Mouse (Mus musculus) lung, embryonic 14.5 days (tissue): Measurements from ENCODE around the gene Fzd2. TPM values are rescaled to one million over a fixed set of nuclear protein-coding genes. Genes with fewer than 3 reads are reported as not detected.
A peak's percentile ranks its signal among the peaks of the same experiment; 100 is the strongest.

Experiments used
- ATAC-seq: fragments of 200-750 bp; cut with Nextera tagmentation; 2 replicates; pipeline ENCODE4 v1.8.0; 2017; ENCODE audit warnings: mild to moderate bottlenecking, moderate TSS enrichment, moderate library complexity; ENCODE audit not compliant: insufficient read depth
- DNase-seq: peaks from one replicate; pipeline ENCODE4 v3.0.0-alpha.2; 2015
- H3K27ac ChIP-seq: fragments of 300-500 bp; sonication (generic); 2 replicates; pipeline ENCODE4 v1.5.1; 2014; ENCODE audit warnings: low read depth, mild to moderate bottlenecking, moderate library complexity
- H3K27me3 ChIP-seq: fragments of 300-500 bp; sonication (generic); 2 replicates; pipeline ENCODE4 v1.6.1; 2014; ENCODE audit warnings: low read length, control low read depth; ENCODE audit not compliant: insufficient read depth
- H3K36me3 ChIP-seq: fragments of 300-500 bp; sonication (generic); 2 replicates; pipeline ENCODE4 v1.6.1; 2014; ENCODE audit warnings: control low read depth; ENCODE audit not compliant: insufficient read depth
- H3K4me1 ChIP-seq: fragments of 300-500 bp; sonication (generic); 2 replicates; pipeline ENCODE4 v1.6.1; 2014; ENCODE audit warnings: antibody characterized with exemption, control low read depth; ENCODE audit not compliant: insufficient read depth
- H3K4me2 ChIP-seq: fragments of 300-500 bp; sonication (generic); 2 replicates; pipeline ENCODE4 v1.6.1; 2014; ENCODE audit warnings: mild to moderate bottlenecking
- H3K4me3 ChIP-seq: fragments of 300-500 bp; sonication (generic); 2 replicates; pipeline ENCODE4 v1.5.1; 2014; ENCODE audit warnings: low read depth, low read length
- H3K9ac ChIP-seq: fragments of 300-500 bp; sonication (generic); 2 replicates; pipeline ENCODE4 v1.6.1; 2014
- H3K9me3 ChIP-seq: fragments of 300-500 bp; sonication (generic); 2 replicates; pipeline ENCODE4 v1.6.1; 2016; ENCODE audit warnings: low read depth, low read length, control low read depth
- CTCF ChIP-seq: IDR thresholded peaks from 2 replicates; pipeline ENCODE4 v1.5.1; 2016; ENCODE audit warnings: antibody characterized with exemption, low read depth
- WGBS: fragments of 180-500 bp; shearing (Covaris S2); extraction: QIAGEN DNeasy Blood & Tissue Kit; methylation state at CpG from one replicate; pipeline ENCODE4 v1.1.7; 2014; 5-methylcytosine and 5-hydroxymethylcytosine counted together
- polyA plus RNA-seq: library from polyadenylated mRNA; unstranded; fragments of >200 nt; fragmentation: Nextera tagmentation; extraction: Ambion mirVana; gene quantifications from 2 replicates; pipeline ENCODE4 v1.2.1, GENCODE M21; 2014

Fzd2 gene
- polyA plus RNA-seq, 1 experiment from 2014 or later, result 42.9 TPM

DNA sequence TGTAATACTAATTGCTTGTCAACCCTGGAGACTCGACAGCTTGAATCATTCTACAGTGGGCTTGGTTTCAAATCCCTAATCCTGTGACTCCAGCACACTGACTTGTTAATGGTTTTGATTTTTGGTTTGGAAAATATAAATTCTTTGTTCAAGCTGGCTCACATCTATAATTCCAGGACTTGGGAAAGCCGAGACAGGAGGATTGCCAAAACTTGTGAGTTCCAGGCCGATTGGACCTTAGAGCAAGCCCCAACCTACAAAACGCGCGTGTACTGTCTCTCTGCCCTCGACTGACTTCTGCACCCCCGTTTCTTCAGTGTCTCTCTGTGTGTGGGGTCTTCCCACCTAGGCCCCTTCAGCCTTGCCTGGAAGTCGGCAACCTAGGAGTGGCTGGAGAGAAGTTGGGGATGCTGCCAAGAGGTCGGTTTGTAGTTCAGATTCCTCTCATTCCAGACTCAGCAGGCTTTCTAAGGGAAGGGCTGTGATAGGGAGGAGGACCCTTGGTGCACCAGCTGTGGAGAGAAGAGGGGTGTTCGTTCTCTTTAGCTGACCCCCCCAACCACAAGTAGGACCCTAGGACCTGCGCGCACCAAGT, 22.1 kb upstream of the Fzd2 start:
- peak; percentile 84 for DNase-seq
- 11% methylated on average over 13 of the region's 13 CpGs for WGBS
- no peak for TF ChIP-seq CTCF
- Histone ChIP-seq H3K9me3 (no peaks in the 10 kb centered on the region), H3K27ac (peak overlapping the region; percentile 83), H3K4me1 (peaks cover 30% of the 10 kb centered on the region), H3K27me3 (no peaks in the 10 kb centered on the region), H3K4me3 (no peak overlapping the region), H3K9ac (no peak overlapping the region), H3K36me3 (no peaks in the 10 kb centered on the region), H3K4me2 (no peak overlapping the region; the same call in 1 of the 2 replicates)
- ATAC-seq, result peak; percentile 18; the same call in 1 of the 2 replicates

DNA sequence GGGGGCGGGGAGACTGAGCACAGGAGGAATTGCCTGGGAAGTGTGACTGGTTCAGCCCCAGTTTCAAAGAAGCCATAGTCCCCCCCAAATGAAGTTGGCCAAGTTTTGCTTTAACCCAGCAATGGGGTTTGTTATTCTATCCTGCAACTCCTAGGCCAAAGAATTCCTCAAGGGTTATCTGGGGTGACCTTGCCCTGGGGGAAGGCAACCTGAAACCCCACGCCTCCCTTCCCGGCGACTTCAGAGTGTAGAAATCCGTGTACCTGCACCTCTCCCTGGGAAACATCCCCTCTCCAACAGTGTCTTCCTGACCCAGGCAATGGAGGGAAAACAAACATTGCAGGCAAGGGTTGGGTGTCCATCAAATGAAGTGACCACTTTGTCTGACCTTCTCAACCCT, 21.5 kb upstream of the Fzd2 start:
- Histone ChIP-seq H3K9me3 (no peaks in the 10 kb centered on the region), H3K36me3 (no peaks in the 10 kb centered on the region), H3K4me3 (no peak overlapping the region), H3K4me1 (peaks cover 30% of the 10 kb centered on the region), H3K27ac (peak overlapping the region; percentile 83; the same call in 1 of the 2 replicates), H3K9ac (no peak overlapping the region), H3K27me3 (no peaks in the 10 kb centered on the region), H3K4me2 (no peak overlapping the region)
- DNase-seq (no peak), ATAC-seq (no peak)
- 17% methylated on average over 5 of the region's 5 CpGs for WGBS
- no peak for TF ChIP-seq CTCF

GRCm38 (mm10) chr11:102586445-102587130, 17.6 kb upstream of the Fzd2 start:
- Histone ChIP-seq H3K9ac (no peak overlapping the region), H3K27ac (no peak overlapping the region), H3K9me3 (no peaks in the 10 kb centered on the region), H3K4me3 (no peak overlapping the region), H3K36me3 (no peaks in the 10 kb centered on the region), H3K27me3 (no peaks in the 10 kb centered on the region), H3K4me2 (no peak overlapping the region), H3K4me1 (peaks cover 12% of the 10 kb centered on the region)
- ATAC-seq, result no peak
- no peak for DNase-seq
- WGBS, result 88% methylated on average over 4 of the region's 4 CpGs
- TF ChIP-seq CTCF, result peak; percentile 38

DNA sequence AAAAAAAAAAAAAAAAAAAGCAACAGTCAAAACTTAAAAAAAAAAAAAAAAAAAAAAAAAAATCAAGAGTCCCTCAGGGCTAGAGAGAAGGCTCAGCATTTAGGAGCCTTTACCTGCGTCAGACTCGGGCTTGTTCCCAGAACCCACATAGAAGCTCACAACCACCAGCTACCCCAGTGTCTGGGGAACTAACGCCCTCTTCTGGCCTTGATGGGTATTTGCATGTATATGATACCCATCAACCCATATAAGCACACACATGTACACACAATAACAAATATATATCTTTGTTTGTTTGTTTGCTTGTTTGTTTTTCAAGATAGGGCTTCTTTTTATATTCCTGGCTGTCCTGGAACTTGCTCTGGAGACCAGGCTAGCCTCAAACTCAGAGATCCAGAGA, 16.6 kb upstream of the Fzd2 start:
- Histone ChIP-seq H3K4me3 (no peak overlapping the region), H3K36me3 (no peaks in the 10 kb centered on the region), H3K9me3 (no peaks in the 10 kb centered on the region), H3K4me1 (peaks cover 4% of the 10 kb centered on the region), H3K27ac (no peak overlapping the region), H3K9ac (no peak overlapping the region), H3K27me3 (no peaks in the 10 kb centered on the region), H3K4me2 (no peak overlapping the region)
- 79% methylated on average over 3 of the region's 3 CpGs for WGBS
- ATAC-seq, result no peak
- peak; percentile 17; the same call in 1 of the 2 replicates for TF ChIP-seq CTCF
- no peak for DNase-seq

GRCm38 (mm10) chr11:102595341-102595820, 8.8 kb upstream of the Fzd2 start:
- no peak overlapping the region for H3K4me3 ChIP-seq
- H3K27ac ChIP-seq, result peak overlapping the region; percentile 61
- WGBS, result 15% methylated on average over 3 of the region's 4 CpGs
- no peaks in the 10 kb centered on the region for H3K27me3 ChIP-seq
- TF ChIP-seq CTCF, result no peak
- no peaks in the 10 kb centered on the region for H3K9me3 ChIP-seq
- DNase-seq, result peak; percentile 72
- H3K36me3 ChIP-seq, result no peaks in the 10 kb centered on the region
- no peaks in the 10 kb centered on the region for H3K4me1 ChIP-seq
- peak overlapping the region; percentile 13 for H3K4me2 ChIP-seq
- peak; percentile 85 for ATAC-seq
- H3K9ac ChIP-seq, result no peak overlapping the region

DNA sequence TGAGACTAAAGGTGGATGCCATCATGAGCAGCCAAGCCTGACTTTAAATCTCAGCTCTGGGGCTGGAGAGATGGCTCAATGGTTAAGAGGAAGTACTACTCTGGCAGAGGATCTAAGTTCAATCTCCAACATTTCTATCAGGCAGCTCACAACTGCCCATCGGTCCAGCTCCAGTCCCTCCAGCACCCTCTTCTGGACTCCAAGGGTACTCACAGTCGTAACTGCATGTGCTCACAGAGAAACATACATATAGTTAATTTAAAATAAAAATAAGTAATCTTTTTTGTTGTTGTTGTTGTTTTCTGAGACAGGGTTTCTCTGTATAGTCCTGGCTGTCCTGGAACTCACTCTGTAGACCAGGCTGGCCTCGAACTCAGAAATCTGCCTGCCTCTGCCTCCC, 4.3 kb upstream of the Fzd2 start:
- ATAC-seq, result no peak
- H3K4me2 ChIP-seq, result no peak overlapping the region
- peak; percentile 44 for TF ChIP-seq CTCF
- H3K36me3 ChIP-seq, result no peaks in the 10 kb centered on the region
- no peak overlapping the region for H3K9ac ChIP-seq
- H3K4me1 ChIP-seq, result no peaks in the 10 kb centered on the region
- no peaks in the 10 kb centered on the region; the same call in 1 of the 2 replicates for H3K27me3 ChIP-seq
- DNase-seq, result peak; percentile 48
- no peaks in the 10 kb centered on the region for H3K9me3 ChIP-seq
- no peak overlapping the region for H3K27ac ChIP-seq
- H3K4me3 ChIP-seq, result no peak overlapping the region
- 92% methylated on average over 3 of the region's 3 CpGs for WGBS

DNA sequence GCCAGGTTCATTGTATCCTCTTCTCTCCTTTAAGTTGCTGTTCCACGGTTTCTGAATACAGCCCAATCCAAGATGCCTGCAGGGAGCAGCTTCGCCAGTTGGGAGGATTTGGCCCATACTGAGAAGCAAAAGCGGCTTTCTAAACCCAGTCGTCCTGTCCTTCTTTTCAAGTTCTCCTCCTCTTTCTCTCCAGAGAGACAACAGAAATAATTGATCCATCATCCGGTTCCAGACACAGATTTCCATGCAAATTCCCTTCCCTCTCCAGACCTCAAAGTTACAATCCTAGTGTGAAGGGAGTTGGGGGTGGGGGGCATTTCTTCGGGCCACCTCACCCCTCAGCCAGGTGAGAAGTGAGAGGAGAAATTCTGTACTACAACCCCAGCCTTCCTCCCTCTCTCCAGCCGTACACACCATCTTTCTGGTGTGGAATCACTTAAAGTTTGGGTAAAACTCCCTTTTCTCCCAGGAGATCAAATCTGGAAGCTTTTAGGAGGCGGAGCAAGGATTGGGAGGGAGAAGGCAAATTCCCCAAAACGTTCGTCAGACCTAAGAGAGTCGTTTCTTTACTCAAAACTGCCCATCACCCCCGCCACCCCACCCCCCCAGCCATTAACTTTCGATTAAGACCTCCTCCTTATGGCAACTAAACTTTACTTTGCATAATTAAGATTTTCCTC, 1.2 kb upstream of the Fzd2 start:
- no peak for TF ChIP-seq CTCF
- H3K4me2 ChIP-seq, result peak overlapping the region; percentile 80

More for the DNA sequence above, 1.2 kb upstream of the Fzd2 start:
- Histone ChIP-seq H3K9me3 (no peaks in the 10 kb centered on the region), H3K27me3 (no peaks in the 10 kb centered on the region; the same call in 1 of the 2 replicates), H3K9ac (peak overlapping the region; percentile 65), H3K4me3 (peak overlapping the region; percentile 89), H3K27ac (peak overlapping the region; percentile 99), H3K36me3 (peaks cover 7% of the 10 kb centered on the region), H3K4me1 (no peaks in the 10 kb centered on the region)
- peak; percentile 83 for DNase-seq
- WGBS, result 3% methylated on average over 13 of the region's 13 CpGs
- no peak for ATAC-seq
